Mouse (Mus musculus) frontal cortex, postnatal 25 days (tissue): ENCODE data around the gene Trpm8.

Source experiments
- DNase-seq, 2 experiments: peaks; one replicate each; pipeline ENCODE4 v3.0.0; 2022; ENCODE audit warnings: low spot score in 2 of 2

Gene Trpm8

DNA sequence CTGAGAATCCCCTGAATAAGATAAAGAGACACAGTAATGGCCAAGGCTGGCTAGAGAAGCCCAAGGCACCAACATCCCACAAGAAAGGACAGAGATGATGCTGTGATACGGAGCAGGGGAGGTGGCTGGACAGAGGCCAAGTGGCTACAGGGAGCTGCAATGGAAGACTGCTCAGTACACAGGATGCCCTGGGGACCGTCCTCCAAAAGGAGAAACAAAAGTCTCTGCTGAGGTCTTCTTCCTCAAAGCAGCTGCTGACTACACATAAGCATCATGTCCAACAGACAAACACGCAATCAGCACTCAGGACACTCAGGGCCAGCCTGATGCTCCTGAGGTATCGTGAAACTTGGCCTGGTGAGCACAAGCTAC, 12.6 kb upstream of the Trpm8 start:
- DNase-seq = no peak

DNA sequence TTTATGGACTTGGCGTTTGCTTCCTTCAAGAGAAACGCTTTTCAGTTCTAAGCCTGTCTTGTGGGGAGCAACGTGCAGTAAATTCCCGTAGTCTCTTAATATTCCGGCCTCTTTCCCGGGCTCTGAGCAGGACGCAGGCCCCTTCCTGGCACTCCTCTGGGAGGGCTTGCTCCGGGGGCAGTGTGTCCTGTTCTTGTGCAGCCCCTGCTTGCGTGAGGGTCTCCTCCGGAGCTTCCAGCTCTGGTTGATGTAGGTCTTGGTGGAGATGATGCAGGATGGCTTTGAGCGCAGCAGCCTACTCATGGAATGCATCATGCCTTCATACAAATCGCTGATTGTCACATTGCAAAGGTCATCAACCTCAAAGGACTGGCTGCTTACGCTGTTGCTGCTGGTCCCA, 11.3 kb upstream of the Trpm8 start:
- no peak for DNase-seq

DNA sequence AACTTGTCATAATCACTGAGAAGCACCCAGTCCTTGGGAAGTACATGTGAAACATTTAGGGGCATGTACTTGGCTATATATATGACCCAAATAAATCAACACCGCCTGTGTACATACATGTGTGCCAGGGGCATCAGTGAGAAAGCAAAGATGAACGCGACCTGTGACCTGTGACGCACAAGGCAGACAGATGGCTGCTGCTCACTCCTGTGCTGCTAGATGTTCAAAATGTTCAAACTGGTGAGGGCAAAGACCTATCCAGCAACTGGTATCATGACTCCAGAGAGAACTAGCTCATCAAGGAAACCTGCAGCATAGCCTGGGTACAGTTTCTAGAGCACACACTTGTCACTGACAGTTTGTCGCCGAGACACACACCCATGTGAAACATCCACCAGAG, 10.0 kb upstream of the Trpm8 start:
- no peak for DNase-seq

DNA sequence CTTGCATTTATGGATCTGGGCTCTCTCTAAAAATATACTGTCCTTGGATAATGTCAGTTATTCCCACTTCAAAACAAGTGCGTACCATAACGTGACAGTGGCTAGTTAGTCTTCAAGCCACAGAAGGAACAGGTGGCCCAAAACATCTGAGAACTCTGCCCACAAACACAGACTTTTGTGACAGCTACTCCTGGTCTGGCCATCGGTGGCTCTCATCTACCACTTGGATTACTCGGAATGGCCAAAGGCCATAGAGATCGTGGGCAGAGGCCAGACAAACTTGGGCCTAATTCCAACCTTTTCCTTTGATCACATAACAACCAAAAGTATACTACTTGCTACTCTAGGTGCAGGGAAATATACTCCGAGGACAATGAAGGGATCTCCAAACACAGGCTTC, 9.4 kb upstream of the Trpm8 start:
- no peak for DNase-seq

DNA sequence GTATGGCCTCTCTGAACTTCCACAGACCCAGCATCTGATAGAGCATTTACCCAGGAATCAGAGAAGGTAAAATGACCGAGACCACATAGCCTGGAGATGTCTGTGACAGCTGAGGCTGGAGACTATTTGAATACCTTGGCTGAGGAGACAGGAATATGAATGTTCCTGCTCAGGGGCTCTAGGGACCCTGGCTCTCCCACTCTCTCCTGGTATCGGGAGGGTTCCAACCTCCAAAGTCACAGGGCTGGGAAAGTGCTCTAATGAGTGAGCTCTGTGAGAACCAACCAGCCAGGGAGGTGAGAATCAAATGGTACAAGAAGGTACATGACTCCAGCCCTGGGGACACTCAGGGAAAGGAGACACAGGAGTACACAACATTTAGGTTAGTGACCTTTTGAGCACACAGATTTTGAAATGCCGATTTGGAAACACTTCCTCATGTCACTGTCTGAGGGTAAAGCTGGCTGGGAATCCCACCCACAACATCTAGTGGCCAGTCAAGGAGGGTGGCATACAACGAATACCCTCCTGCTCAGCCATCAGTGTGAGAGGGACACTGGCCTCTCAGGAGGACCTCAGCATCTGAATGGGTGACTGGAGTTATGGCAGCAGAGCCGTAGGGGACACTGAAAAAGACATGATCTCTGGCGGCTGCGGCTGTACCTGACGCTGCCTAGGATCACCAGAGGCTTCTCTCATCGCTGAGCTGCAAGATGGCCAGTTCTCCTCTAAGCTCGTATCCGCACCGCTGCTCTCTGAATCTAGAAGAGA, 7.7 kb upstream of the Trpm8 start:
- no peak for DNase-seq

DNA sequence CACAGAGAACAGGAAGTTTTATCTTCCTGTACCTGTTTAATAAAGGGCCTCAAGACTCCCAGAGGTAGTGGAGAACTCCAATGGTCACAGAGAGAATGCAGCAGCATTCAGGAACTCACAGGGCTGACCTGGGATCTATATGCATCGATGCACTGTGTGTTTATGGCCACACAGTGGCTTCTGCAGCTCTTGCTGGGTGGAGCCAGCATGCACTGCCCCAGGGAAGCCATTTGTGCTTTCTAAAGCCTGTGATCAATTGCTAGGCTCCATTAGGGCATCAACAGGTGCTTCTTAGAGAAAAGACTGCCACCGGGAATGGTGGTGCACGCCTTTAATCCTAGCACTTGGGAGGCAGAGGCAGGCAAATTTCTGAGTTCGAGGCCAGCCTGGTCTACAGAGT, 4.6 kb upstream of the Trpm8 start:
- DNase-seq = no peak

DNA sequence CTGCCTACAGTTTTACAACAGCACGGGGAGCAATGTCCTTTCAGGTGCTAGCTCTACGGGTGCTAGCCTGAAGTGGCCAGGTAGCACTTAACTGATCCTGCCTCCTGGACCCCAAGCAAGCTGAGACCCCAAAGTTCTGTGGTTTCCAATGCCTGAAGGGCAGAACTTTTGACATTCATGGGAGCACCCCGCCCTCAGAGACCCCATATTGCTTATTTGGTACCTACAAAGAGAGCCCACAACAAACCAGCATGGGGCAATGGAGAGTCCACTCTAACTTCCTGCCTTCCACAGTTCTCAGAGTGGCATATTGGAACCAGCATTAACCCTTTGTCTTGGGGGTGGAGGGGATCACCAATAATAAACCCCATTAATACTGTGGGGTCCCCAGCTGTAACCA, 4.1 kb upstream of the Trpm8 start:
- no peak for DNase-seq

DNA sequence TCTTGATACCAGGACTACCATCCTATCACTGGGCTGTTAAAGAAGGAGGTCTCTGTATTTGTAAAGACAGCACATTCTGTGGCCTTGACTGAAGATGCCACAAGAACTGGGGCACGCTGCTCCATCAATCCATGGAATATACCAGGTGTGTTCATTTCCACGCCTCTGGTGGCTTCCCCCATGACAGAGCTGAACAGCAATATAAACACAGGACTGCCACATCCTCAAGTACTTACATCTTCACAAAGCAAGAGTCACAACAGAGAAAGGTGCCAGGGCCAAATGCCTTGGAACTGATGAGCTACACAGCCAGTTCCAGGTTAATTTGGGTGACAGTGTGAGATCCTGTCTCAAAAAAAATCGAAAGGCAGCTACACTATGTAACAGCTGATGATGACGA, 3.6 kb upstream of the Trpm8 start:
- DNase-seq = no peak

DNA sequence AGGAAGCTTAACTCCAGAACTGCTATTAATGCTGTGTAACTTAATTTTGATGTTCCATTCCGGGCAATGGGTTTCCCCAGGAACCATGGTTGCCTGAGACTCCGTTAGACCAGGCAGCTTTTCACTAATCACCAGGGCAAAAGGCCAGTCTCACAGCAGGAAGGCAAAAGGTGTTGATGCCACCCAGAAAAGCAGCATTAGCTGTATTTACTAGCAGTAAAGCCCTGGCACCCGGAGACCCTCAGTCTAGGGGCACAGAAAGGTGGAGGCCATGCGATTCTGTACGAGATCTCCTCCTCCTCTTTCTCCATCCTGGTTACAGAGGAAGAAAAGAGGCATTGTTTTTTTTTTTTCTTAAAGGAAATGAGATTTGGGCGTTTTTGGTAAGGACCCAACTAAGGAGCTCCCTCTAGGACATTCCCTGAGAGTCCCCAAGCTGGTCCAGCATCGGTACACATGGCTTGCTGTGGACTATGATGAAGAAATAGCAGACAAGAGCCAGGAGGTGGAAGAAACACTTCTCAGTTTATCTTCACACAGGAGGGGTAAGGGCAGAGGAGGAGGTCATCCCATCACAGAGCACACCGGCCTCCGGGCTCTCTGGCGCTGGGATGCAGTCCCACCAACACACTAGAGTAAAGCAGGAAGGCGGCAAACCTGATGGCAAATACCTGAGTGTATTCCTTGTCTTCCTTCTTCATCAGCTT, 2.9 kb upstream of the Trpm8 start:
- no peak for DNase-seq

DNA sequence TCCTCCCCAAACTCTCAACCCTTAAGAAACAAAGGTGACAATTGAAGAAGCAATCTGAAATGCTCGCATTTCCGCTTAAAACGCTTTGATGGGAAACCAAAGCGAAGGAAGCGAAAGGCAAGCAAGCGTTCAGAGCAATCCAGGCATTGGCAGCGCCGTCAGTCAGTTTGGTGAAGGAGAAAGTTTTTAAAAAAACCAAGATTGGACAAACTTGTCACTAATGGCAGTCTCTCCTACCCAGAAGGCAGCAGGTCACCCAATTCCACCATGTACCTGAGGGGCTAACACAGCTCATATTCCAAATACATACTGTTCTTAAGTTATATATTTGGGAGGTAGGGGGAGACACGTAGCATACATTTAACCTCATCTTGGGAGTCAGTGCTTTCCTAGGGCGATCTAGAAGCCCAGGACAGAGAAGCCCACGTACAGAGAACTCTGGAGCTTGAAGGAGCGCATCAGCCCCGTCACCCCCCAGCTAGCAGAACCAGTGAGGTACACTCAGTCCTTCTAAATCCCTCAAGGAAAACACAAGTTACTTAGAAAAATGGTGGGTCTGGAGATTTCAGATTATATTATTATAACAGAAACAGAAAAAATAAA, 2.3 kb upstream of the Trpm8 start:
- no peak for DNase-seq

DNA sequence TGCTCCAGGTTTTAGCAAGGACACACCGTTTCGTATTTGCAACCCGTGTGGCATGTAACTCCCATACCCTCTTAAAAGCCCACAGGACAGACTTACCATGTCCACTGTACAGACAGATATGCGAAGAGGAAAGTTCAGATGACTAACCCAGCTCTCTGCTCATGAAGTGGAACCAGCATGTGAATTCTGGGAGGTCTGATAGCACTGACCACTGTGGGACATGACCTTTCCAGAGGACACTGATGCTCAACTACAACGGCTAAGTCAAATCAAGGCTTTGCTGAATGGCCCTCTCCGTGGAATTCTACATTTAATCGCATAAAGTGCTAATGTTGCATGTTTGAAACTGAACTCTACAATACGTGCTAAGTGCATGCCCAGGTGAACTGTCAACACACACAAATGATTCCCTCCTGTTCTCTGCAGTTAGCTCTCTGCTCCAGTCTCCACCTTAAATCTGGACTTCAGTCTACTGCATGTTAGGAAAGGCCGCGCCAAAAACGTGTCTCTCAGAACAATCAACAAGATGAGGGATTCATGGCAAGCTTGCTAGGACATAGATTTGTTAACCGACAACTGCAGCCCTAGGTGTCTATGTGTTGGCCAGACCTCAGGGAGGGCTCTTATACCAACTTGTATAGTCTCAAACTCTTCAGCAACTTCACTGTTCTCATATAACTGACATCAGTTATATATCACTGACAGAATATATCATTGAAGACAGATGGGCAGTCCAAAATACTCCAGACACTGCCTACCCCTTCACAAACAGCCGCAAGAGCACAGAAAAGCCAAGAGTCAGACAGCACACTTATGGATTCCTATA, 1.6 kb upstream of the Trpm8 start:
- DNase-seq = peak in 1 of 2 experiments; percentile 28

DNA sequence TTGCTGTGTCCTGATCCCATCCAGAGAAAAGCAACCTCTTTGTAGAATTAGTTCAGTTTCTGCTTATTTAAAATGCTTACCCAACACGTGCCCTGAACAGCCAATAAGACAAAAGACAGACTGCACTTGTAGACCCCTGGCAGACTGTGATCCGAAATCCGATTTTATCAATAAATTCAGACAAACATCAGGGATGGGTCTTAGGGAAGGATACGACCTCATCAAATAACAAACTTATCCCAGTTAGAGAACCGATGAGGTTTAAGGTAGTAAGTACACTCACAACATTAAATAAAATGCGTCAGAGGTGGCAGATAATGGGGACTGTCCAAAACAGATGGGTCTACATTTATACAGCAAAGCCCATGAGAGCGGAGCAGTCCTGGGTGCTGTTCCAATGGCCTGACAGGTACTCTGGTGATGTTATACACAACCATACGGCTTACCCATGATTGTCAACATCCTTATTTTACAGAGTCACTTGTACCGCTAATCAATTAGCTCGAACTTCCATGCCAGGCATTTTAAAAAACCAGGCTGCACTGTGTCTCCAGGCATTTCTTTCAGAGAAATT, 850 bp upstream of the Trpm8 start:
- DNase-seq = peak in 1 of 2 experiments; percentile 42

DNA sequence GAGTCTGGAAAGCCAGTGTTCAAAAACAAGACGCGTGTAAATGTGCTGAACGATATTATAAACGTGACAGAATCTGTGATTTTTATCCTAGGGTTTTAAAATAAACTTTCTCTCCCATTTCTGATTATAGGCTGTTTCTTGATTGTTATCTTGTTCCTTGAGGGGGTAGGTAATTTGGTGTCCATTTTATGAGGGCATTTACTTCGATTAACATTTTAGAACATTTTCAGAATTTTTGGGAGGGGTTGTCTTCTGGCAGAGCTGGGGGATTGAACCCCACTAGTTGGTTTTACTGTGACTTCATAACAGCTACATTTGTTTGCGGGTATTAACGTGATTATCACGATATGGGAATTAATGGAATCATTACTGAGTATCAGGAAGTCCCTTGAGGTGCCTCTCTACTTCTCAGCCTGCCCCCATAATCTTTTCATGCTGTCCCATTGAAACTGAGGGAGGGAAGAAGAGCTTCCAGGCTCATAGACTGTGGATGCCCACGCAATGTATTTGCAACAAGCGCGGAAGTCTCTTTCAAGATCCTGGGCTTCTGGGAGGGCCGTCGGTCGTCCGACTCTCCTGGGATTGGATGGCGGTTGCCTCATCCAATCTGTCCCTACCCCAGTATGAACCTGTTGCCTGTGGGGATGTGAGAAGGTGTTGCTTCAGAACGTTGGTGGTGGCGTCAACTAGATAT, 504 bp downstream of the Trpm8 start:
- peak in 1 of 2 experiments; percentile 15 for DNase-seq

DNA sequence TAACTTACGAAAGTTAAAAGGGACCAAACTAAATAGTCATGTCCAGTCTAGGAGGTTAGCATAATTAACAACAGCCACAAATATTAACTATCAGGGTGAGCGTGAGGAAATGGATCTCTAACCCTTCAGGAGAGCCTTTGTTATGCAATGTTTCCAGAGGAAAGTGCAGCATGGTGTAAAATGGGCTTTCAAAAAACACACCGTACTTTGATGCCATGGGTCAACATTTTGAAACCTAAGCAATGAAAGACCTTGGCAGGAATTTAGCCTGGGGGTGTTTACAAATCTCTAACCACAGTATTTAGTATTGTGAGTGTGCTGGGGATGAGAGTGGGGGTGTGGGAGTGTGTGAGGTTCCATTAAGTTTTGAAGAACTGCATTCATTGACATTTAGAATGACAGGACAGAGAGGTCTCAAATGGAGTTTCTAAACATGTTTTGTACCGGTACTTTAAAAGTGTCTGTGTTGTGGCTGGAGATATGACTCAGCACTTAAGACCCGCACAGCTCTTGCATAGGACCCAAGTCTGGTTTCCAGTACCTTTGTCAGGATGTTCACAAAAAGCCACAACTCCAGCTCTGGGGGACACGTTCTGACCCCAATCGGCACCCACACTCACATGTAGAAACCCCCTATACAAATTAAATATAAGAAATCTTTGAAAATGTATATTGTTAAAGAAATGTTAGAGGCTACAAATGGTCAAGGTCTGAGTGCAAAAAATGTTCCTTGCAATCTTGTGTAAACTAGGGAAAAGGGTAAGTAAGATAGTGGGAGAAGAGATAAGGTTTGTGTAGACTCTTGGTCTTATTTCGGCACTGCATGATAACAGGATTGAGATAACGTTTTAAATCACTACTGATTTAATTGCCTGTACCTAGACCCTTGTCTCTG, 1.9 kb downstream of the Trpm8 start:
- DNase-seq = no peak

DNA sequence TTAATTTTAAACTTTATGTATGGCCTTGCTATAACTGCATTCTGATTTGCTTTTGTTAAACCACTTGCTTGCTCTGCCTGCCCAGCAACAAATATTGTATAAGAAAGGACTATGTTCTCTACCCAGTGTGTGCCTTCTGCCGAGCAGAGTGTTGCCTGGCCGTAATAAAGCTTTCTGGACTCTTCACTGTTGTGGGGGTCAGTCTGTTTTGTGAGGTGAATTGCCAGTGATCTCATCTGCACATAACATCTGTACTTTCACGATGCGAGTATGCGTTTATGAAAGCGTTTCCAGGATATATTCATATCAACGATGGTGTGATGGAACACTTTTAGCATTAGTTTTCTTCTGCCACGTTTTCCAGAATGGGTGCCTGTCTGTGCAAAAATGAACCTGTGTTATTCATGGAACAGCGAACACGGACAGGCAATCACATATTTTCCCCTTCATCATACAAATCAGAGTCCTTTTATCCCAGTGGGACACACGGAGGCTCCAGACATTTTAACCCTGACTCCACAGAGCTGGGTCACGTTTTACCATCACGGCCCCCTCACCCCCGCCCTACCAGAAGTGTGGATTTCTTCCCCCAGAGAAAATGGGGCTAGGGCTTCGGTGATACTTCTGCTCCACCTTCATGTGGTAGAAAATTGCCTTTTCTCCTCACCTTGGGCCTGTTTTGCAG, 2.7 kb downstream of the Trpm8 start:
- DNase-seq = no peak

DNA sequence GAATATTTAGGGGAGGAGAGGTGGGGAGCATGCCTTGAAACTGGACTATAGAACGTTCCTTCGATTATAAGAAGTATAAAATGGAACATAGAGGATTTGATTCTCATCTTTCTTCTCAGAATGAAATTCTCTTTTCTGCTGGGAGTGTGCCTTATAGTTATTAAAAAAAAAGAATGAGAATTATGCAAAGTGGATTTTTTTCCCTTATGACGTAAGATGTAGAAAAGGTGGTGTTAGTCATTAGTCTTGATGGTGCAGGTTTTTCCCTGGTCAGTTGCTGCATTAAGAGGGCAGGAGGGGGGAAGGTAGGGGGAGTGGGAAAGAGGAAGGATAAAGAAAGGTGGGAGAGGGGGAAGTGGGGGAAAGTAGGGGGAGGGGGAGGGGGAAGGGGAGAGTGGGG, 4.8 kb downstream of the Trpm8 start:
- DNase-seq = no peak

DNA sequence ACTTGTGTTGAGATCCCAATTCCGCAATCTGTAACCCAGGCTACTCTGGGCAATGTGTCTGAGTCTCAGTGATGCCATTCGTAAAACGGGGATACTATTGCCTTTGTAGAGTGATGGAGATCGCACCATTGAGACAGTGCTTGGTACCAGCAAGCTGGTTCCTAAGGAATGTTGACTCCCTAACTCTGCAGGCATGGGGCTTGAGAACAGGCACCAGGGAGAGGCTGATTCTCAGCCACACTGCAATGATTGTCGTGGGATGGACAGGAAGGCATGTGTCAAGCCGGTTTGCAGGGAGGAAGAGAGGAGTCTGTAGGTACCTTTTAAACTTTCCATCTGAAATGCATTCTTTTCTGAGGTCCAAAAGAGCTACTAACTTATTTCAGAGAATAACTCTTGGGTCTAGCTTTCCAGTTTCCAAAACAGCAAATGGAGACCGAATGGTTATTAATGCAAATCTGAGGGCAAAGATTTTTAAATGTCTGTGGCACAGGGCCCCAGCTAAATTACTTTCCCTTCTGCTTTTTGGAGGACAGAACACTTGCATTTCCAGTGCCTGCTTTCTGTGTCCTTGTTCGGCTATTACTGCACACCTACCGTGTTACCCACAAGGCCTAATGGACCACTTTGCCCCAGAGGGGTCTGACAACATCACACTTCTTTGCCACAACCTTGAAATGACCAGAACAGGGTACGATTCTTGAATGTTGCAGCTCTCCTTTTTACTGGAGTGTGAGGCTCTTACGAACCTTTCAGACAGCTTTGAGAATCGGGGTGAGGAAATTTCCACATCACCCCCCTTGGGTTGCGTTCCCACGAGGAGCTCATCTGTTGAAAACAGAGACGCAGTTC, 6.1 kb downstream of the Trpm8 start:
- no peak for DNase-seq

DNA sequence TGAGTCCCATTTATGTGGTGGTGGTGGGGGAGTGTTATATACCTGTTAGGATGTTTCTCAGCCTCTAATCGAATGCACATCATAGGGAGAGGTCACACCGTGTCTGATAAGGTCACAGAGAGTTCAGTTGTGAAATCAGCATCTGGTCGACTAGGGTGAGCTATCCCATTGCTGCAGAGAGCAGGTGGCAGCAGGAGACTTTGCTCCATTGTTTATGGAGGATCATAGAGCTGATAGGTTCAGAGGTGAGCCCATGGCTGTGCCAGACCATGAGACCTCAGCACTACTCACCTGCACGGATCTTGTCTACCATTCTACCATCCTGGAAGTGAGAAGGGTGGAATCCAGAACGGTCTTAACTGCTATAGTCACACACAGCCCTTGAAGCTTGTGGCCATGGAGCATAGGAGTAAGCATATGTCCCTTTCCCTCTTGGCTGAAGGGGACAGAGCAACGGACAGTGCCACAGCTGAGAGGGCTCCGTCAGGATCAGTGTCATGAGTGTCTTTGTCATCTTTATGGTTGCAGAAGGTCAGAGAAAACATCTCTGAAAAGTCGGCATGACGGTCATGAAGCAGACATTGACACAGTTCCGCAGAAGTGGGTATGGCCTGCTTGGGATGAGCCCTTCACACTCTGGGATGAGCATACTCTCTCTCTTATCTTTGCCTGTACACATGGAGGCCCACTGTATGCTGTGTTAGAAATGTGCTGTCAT, 6.9 kb downstream of the Trpm8 start:
- no peak for DNase-seq
